Mouse (Mus musculus) lung, adult 2 months (tissue): ENCODE measurements around the gene Mamstr.

Experiments
- CTCF ChIP-seq: fragments of 200-500 bp; IDR thresholded peaks from 2 replicates; pipeline ENCODE4 v1.5.1; 2011; ENCODE audit warnings: mild to moderate bottlenecking, low read length, control low read depth; ENCODE audit not compliant: insufficient read depth
- POLR2A ChIP-seq: fragments of 200-500 bp; IDR thresholded peaks from 2 replicates; pipeline ENCODE4 v1.6.1; 2011; ENCODE audit warnings: low read depth, mild to moderate bottlenecking, control low read depth, low read length, borderline replicate concordance; ENCODE audit errors: extremely low read depth

DNA sequence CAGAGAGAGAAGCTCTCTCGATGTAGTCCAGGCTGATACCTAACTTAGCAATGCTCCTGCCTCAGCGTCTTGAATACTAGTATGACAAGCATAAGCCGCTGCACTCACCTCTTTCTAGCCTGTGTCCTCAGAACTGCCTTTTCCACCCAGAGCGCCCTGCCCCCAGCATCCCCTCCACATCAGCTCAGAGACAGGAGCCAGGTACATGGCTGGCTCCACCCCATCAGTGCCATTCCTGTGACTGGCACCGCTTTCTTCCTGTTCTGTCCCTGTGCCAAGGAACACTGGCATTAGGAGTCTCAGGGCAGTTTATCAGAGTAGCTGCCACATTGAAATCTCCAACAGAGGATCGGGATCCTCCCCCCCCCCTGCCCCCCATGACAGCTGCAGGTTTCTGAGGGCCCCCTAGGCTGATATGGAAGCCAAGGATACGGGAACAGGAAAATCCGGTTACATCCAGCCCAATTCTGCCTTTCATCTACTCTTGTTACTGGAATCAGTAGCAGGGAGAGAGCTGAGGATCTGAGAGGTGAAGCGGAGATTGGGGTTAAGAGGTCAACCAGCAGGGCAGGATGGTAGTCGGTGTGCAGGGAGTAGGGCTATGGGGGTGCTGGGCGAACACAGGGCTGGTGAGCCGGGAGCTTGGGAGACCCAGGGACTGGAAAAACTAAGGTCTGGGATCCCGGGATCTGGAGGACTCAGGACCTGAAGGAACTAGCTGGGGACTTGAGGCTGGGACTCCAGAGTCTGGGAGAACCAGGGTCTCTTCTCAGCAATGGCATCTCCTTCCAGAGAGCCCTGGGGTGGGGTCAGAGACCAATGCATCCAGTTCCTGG is 25.7 kb downstream of the Mamstr start:
- TF ChIP-seq CTCF (no peak), POLR2A (no peak)
